Mouse (Mus musculus): ENCODE results near the gene Nmbr.

DNA sequence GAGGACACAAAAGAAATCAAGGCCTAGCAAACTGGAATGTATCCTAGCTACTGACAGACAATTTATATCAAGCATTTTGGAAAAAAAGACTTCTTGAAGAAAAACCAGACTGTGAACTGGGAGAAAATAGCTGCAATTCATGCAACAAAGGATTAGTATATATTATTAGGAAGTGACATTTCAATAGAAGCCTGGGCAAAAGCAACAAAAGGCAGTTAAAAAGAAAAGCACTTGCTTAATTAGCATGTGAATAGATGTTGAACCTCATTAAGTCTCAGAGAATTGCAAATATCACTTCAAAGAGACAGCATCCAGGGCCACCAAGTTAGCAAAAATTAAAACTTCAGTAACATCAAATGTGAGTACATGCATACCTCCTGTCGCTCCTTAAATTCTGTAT, 2.2 kb upstream of the Nmbr start:
- TF ChIP-seq CTCF (conservative IDR thresholded peaks at IDR 0.05; ENCODE audit: low read length) (no peak), NANOG (IDR thresholded peaks at IDR 0.05; ENCODE audit: borderline replicate concordance, low read length) (no peak)

All from E14TG2a.4 (cell line).